Mouse (Mus musculus) lung, postnatal 25 days (tissue): ENCODE results near the gene Acads.

Experiments used
- DNase-seq: peaks from one replicate; pipeline ENCODE4 v3.0.0; 2022; ENCODE audit warnings: low spot score

Acads gene

DNA sequence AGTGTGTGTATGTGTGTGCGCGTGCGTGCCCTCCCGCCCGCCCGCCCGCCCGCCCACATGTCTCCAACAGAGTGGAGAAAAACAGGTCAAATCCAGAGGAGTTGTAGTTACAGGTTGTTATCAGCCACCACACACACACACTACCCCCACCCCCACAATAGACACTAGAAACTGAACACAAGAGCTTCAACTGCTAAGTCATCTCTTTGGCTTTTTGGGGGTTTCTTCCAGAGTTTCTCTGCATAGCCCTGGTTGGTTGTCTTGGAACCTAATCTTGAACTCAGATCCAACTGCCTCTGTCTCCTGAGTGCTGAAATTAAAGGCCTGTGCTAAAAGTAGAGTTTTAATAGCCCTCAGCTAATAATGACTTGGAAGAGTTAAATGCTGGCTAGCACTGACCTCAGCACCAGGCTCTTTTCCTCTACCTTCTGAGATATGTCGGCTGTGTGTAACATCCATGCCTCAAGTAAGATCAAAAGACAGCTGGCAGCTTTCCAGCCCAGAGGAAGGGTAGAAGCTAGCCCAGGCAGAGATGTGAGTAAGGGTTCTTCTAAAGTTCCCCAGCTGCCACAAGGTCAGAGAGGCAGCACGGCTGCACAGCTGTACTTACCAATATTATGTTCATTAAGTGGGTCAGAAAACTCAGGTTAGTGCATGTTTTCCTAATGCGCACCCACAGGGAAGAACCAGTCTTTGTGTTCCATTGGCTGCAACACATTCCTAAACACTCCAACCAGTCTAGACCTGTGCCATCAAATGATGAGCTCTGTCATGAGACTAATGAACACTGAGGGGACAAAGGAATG, 47.8 kb downstream of the Acads start:
- no peak for DNase-seq

DNA sequence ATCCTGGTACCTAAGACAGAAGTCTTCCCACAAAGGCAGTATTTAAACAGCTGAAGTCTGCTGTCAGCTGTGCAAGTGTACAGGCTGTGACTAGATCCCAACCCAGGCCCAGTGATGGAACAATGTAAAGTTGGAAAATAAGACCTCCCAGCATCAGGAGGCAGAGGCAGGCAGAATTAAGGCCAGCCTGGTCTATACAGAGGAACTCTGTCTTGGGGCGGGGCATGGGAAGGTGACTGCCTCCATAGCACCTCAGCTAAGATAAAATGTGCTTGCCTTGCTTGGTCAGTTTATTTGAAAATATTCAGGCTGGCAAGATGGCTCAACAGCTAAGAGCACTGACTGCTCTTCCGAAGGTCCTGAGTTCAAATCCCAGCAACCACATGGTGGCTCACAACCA, 48.7 kb downstream of the Acads start:
- no peak for DNase-seq

DNA sequence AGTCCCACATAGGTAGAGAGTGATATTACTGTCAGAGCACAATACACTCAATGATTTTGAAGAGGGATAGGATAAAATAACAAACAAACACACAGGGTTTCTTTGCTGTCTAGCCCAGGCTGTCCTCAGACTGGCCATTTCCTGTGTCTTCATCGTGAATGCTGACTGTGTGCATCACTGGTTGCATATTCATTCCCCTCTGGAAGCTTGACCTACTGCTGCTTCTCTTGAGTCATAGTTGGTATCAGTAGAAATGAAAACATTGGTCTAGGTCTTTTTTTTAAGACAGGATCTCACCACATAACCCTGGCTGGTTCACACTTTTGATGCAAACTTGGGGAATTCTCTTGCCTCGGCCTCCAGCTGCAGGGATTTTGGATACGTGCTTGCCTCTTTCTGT, 49.5 kb downstream of the Acads start:
- no peak for DNase-seq

DNA sequence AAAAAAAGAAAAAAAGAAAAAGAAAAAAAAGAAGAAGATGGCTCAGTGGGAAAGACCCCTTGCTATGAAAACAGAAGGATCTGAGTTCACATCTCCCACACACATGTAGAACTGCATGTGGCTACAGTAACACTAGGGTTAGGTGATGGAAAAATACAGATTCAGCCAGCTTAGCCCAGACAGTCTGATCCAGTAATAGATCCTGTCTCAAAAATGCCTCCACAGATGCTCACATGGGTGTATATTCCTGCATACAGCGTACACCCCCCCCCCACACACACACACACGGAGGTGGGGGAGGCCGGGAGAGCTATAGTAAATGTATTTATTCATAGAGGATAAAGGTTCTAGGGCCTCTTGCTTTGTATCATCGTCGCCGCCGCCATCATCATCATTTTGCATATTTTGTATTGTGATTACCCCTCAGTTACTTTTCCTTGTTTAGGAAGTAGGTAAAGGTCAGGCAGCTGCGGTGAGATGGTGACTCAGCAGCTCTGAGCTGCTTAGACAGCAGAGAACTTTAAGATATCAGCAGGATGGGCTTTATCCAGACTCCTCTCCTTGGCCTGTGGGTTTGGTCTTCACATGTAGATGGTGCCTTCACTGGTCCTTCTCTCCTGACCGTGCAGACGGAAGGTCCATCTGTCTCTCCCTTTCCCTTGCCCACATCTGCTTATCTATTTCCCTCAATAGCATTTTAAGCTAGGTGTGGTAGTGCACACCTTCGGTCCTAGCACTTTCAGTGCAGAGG, 50.3 kb downstream of the Acads start:
- DNase-seq, result no peak

DNA sequence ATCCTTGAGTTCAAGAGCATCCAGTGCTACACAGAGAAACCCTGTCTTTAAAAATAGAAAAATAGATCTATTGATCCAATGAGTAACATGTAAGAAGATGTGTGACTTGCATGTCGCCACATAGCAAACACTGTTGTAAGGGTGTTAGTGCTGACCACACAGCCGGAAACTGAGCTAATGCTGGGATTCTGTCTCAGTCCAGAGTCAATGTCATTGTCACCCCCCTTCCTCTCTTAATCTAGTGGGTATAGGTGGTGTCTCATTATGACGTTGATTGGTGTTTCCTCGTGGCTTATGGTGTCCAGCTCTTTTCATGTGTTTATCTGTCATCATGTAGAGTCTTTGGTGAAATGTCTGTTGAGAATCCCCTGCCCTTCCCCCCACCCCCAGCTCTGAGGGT, 52.9 kb downstream of the Acads start:
- DNase-seq, result no peak

DNA sequence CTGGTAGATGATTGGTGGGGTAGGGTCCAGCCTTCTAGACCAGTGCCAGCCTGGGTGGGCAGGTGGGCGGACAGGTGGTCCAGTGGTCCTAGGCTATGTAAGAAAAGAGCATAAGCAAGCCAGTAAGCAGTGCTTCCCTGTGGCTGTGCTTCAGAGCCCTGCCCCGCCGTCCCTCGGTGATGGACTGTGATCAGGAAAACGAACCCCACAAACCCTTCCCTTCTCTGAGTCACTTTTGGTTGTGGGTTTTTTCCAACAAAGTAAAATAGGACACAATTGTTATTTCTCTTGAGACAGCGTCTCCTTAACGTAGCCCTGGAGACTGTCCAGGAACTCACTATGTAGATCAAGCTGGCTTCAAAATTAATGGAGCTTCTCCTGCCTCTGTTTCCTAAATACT, 55.8 kb downstream of the Acads start:
- DNase-seq, result no peak

DNA sequence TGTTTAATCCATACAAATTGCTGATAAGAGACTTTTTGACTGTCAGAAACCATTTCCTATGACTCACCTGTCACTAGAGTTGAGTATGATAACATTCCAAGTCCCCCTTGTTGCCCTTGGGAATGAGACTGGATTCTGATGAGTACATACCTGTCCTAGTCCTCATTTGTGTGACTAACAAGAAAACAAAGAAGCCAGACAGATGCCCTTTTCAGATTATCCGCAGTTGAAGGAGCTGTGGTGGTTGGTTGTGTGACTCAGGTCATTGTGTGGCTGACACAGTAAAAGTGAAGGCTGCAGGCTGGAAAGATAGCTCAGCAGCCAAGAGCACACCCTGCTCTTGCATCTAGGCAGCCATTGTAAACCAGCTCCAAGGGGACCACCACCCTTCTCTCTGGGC, 56.6 kb downstream of the Acads start:
- no peak for DNase-seq

DNA sequence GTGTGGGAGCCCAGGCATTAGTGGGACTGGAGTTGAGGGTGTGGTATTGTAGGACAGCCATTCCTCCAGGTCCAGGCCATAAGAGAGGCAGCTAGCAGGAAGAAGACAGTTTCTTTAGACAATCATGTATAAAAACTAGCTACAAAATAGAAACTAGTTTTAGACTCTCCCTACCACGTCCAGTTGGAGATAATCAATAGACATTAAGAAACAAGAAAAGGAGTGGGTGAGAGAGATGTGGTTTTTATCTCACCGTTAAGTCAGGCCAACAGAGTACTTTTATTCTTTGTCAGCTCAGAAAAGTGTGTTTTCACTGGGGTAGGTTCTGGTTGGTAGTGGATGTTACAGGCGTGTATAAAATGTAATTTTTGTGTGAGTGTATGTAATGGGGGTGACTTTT, 58.2 kb downstream of the Acads start:
- DNase-seq, result no peak
